Mouse (Mus musculus) frontal cortex, adult (tissue): ENCODE data around the gene Atf7ip.
A peak's percentile ranks its signal among the peaks of the same experiment; 100 is the strongest.
"Not testable (repeated sequence)": the region's sequence is repeated elsewhere in the genome, so short reads cannot be mapped to it uniquely, and the experiment has no call there.

Source experiments
- ATAC-seq: cut with Nextera tagmentation; 2 replicates; pipeline ENCODE4 v1.9.2; 2017; ENCODE audit warnings: mild to moderate bottlenecking, moderate library complexity, mixed read lengths; ENCODE audit not compliant: low TSS enrichment

Gene Atf7ip

DNA sequence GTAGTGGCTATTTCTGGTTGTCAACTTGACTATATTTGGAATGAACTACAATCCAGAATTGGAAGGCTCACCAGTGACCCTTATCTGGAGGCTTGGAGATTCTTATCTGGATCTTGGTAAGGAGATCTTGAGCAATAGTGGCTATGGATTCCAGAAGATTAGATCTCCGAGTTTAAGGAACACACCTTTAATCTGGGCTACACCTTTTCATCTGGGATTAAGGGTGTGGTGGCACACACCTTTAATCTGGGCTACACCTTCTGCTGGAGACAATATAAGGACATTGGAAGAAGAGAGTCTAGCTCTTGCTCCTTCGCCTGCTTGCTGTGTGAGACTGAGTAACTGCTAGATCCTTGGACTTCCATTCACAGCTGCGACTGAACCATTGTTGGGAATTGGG, at the start of gene Atf7ip:
Atf7ip (plus strand) TSS at position 301 of the 400 bp plus-strand sequence.
- ATAC-seq: not testable (repeated sequence)

DNA sequence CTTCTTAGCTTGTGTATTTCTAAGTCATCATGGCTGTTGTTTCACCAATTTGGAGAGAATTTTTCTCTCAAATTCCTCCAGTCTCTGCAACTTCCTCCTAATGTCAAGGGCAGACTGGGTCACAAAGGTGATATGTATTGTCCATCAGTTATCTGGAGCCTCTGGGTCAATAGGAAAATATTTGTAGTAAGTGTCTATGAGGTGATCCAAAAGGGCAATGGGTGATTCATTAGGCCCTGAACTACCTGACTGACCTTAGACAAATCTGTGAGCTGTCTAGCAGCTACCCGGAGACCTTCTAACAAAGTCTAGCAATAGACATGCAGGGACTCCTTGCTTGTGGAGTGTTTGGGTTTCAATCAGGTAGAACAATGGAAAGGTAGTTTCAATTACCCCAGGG, 49.7 kb upstream of the Atf7ip start:
- ATAC-seq: no peak

DNA sequence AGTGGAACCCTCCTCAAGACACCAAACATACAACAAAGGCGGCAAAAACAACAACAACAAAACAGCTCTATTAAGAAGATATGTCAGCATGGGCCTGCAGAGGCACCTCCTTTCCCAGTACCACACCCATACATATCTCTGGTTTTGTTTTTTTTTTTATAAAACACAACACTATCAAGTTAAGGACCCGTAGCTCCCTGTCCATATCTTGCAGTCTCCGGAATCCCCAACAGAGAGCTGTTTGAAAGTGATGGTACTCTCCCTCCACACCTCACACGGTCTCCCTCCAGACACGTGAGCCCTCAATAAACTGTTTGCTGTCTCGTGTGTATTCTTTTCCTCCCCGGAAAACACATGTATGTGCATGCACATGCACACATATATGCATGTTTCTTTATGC, 46.8 kb upstream of the Atf7ip start:
- no peak for ATAC-seq

DNA sequence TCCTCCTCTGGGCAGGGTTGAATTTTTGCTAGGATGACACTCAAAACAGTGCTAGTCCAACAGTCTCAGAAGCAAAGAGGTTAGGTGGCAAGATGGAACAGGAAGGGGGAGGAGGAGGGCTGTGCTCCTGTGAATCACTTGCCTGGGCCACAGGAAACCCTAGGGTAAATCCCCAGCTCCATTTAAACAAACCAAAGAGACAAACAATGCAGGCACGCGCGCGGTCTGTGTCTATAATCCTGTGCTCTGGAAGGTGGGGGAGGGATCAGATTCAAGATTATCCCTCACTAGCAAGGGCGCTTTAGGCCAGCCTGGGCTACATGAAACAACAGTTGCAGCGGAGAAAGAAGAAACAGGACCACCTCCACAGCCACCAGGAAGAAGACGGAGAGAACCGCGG, 42.5 kb upstream of the Atf7ip start:
- ATAC-seq: no peak

DNA sequence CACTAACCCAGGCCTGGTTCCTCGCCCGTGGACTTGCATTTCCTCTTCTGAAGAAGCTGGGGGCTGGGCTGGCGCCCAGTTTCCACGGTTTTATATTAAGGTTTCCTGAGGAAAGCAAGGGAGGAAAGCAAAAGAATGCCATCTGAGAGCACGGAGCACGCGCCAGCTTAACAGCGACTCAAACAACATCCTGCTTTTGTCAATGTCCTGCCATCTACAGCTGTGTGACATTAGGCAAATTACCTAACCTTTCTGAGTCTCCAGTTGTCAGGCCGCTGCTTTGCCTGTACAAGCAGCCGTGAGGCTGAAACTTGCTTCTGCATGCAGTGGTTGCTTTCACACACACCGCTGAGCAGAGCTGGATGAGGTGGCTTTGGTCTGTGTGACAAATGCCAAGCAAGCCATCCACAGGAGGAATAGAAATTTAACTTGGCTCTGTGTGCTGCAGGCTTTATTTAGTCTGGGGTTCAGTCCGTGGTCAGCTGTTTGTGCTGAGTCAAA, 41.8 kb upstream of the Atf7ip start:
- ATAC-seq: peak; percentile 10; the same call in 1 of the 2 replicates

DNA sequence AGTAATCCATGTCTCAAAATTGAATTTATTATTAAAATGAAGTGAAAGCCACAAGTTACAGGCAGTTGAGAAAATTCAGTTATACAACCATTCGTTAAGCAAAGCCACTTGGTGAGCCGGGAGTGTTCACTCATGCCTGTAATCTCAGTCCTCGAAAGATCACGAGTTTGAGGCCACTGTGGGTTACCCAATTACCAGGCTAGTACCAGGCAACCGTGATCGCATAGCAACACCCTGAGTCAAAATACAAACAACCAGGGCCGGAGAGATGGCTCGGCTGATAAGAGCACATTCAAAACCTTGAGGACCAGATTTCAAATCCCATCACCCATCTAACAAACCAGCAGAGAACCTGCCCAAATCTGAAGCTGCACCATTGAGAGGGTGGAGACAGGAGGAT, 40.9 kb upstream of the Atf7ip start:
- no peak for ATAC-seq

DNA sequence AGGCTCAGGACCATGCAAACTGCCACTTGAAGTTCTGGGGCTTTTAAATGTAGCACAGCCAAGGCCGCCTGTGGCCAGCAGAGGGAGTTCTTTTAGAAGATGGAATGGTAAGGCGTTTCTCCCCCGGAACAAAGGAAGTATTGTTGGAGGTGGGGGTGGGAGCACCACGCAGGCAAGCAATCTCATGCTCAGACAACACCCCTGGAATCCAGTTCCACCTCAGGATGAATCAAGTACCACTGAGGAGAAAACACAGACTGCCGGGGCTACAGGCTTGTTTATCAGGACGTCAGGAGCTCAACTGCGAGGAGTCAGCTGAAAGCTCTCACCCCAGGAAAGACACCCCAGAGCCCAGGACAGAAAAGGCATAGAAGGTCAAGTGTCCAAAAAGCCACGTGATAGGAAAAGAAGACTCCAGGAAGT, 40.0 kb upstream of the Atf7ip start:
- ATAC-seq: peak; percentile 27

DNA sequence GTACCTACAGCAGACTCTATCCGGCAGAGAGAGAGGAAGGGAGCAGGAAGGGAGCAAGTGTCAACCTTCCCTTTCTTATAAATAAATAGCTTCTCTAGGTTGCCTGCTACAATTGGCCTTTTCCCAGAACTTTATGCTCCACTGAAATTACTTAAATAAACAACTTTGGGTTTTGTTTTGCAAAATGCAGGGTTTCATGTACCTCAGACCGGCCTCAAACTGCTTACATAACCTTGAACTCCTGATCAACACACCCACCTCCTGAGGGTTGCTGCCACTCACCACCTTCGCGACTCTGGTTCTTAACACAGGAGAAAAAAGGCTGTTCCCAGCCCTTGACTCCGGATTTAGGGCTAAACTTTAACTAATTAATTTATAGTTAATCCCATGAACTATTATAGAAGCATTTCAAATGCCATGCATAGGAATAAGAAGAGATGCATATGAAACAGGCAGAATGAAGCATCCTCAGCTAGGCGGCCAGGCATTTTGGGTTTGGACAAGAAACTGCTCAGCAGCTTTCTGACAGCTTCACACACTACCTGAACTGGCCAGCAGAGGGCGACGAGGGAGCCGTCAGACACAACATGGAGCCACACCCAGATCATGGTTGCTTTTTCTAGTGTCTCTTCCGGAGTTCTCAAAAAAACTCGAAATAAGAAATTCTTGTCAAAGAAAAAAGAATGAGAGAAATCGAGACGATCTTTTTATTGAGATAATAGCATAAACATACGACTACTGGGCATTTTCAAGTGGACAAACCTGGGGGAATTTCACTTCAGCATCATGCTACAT, 38.8 kb upstream of the Atf7ip start:
- ATAC-seq: 0 out of 2 replicates have a peak, but pooled peaks have one; percentile 18

DNA sequence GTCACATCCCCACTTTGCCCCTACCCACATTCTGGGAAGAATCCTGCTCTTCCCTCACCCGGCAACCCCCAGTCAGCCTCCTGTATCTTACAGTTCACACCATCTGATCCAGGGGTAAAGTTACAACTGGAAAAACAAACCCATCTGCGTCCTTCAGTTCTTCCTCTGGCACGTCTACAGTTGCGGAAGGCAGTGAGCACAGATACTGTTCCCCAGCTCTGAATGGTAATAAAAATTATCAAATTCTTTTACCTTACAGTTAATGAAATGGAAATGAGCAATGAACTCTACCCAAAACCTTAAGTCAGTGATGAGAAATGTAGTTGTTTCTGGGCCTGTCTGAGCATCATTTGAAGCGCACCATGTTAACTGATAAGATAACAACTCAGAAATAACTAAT, 38.1 kb upstream of the Atf7ip start:
- ATAC-seq: no peak

DNA sequence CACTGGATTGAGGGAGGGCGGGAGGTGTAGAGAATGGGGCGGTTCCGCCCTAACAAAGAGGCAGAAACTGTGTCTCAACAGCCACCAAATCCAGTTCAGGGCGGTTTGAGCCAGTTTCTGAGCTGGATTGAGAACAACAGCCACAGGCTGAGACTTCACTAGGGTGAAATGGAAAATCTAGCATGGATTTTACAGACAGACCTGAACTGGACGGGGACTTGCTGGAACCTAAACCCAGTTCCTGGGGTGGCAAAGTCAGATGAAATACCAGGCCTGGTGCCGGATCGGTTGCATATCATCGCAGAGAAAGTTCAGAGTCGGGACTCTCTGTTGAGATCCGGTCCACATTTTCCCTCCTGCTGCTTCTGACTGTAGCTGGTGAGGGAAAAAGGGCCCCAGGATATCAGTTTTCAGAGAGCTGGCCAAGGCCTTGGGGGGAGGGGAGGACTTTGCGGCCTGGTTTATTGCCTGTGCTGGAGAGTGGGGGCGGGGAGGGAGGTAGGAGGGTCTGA, 37.5 kb upstream of the Atf7ip start:
- peak; percentile 56 for ATAC-seq

DNA sequence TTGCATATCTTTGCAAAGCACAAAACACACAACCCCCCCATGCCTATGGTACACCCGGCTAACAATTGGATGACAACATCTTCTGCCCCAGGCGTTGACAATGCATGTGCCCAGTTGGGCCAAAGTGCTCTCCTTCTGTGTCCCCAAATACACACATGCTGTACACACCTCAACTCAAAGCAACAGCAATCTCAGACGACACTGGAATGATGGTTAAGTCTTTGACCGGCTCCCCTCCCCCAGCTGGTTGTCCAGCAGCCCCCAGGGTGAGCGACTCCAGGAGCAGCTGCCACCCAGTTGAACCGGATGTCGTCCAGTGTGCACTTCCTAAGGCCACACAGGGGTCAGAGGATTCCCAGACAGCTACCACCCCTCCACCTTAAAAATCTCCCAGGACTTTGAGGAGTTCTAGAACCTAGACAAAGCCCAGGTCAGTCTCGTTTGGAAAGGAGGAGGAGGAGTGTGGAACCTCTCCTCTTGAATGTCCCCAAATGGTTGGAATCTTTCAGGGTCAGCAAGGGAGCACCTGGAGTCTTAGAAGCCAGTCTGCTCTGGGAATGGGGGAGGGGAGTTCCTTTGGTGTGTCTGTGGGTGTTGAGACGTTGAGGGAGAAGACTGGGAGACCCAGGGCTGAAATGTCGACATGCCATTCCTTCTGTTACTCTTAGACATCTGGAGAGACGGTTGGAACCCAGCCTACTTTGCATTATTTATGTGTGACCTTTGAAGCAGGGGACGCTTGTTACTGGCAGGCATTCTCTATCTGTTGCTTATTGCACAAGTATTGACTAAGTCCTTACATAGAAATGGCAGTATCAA, 36.8 kb upstream of the Atf7ip start:
- ATAC-seq: no peak

DNA sequence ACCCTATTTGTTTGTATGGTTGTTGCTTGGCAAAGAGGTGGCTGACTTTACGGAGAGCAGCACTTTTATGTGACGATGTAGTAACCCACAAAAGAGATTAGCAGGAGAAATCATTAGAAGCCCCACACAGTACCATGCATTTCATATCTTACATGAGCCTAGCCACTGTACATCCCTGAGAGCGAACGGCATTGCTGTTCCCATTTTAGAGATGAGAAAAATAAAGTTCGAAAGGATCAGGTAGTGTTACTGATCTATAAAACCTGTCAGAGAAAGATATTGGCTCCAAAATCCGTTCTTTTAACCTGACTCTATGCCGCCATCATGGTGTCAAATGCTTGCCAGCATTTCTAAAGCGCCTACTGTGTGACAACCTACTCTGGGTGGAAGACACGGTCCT, 36.2 kb upstream of the Atf7ip start:
- no peak for ATAC-seq

DNA sequence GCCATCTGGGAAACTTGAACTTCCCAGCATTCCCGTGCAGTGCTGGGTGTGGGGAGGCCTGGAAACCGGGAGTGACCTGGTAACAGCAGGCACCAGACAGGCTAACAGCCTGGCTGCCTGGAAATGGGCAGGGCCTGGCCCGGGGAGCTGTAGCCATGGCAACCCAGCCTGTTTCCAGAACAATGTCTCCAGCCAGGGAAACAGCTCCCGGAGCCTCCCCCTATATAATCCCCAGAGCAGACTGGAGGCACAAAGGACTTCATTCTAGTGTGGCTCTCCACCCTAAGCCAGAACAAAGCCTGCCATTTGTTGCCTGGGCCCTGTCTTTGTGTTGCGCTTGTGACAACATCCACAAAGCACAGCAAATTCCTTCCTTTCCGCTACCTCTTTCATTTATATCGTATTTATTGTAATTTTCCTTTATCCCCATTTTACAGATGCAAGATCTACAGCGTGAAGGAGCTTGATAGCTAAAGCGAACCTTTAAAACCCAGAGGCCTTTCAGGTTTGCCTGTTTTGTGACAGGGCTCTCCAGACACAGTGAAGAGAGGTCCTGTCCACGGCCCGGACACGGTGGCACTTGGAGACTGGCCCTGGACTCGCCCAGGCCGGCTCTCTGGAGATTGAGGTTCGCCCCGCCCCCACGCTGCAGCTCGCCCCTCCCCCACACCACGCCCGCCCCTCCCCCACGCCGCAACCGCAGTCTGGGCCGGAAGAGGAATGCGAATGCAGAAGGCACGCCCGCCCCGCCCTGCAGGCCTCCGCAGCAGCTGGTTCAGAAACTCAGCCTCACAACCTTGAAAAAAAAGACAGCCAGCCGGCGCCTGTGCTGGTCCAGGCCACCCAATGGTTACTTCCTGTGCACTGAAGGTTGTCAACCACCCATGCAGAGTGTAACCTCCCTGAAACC, 35.4 kb upstream of the Atf7ip start:
- peak; percentile 71 for ATAC-seq

DNA sequence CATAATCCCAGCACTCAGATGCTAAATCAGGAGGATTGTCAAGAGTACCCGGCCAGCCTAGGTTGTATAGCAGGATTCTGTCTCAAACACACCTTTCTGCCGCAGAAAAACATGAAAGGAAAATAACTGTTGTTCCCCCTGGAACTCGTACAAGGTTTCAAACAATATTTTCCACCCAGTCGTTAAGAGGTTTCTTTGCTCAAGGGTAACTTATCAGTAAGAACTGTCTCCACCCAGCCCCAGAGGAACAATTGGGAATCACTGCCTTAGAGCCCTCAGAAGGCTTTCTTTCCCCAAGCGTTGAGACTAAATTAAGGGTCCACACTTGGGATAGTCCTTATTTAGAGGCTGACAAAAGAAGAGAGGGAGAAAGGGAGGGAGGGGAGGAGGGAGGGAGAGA, 34.4 kb upstream of the Atf7ip start:
- ATAC-seq: no peak

DNA sequence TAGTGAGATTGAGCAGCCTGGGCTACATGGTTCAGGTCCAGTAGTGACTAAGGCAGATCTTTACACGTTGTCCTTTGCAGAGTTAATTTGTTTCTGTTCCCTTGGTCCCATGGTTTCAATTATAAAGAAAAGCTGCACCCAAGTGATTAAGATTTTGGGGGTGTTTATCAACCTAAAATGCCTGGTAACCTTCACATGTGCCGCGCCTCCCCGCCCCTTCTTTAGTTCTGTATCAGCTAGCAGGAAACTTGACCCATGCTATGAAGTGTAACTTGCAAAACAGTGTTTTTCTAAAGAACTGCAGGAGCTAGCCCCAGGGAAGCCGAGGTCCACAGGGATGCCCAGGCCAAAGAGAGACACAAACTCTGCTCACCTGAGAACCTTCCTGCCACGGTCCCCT, 33.2 kb upstream of the Atf7ip start:
- no peak for ATAC-seq

DNA sequence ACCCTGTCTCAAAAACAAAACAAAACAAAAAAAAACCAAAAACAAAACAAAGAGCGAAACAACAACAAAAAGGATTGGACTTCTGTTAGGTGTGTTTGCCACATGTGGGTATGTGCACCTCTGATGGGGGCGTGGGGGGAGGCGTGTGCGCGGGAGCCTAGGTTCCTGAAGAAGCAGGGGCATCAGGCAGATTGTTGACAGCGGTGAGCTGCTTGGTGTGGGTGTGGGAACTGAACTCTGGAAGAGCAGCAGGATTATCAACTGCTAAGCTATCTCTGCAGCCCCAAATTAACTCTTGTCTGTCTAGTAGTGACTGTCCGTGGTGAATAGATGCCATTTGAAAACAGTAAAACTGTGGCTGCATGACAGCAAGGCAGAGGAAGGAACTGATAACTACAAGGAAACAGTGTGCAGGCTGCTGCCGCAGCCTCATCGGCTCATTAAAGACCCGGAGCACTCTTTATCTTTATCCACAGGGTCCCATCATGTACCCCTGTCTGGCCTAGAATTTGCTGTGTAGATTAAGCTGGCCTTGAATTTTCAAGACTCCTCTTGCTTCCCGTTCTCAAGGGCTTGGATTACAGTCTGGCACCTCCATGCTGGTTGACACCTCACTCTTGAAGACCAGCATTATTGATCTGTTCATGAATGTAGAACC, 32.4 kb upstream of the Atf7ip start:
- no peak for ATAC-seq

DNA sequence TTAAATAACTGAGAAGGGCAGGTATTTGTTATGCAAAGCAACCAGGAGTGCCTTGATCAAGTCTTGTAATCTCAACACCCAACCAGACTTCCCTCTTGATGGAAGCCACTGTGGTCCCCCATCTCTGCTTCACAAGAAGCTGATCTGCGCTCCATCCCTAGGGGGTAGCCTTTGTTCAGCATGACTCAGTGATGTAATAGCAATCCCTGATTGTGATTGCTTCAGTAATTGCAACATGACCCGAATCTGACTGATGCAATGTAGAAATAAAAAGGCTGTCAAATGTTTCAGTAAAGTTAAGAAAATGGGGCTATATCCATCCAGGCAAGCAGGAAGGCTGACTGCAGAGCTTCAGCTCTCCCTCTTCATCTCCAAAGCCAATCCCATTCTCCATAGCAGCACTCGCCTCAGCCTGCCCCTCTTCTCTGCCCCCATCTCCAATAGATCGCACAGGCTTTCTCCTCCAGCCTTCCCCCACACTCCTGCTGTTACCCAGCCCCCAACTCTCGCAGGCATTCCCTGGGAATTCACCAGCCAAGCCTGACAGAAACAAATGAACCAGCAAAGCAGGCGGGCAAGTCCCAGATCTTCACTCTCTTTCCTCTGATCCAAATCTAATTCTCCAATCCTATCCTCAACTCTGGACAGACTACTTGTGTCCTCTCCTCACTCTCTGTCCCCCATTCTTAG, 30.7 kb upstream of the Atf7ip start:
- peak; percentile 64; the same call in 1 of the 2 replicates for ATAC-seq

DNA sequence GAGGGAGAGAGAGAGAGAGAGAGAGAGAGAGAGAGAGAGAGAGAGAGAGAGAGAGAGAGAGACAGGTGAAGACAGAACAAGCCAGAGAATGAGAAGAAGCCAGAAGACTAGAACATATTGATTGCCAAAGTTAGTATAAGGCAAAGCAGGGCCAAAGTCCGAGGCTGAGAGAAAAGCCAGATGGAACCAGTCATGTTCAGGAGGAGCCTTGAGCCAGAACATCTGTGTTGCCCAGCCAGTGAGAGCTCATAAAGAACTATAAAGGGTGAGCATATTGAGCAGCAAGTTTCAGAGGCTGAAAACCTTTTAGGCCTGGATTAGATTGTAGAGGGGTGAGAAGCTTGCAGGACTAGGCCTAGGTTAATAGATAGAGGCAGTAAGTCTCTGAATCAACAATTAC, 28.1 kb upstream of the Atf7ip start:
- ATAC-seq: no peak

DNA sequence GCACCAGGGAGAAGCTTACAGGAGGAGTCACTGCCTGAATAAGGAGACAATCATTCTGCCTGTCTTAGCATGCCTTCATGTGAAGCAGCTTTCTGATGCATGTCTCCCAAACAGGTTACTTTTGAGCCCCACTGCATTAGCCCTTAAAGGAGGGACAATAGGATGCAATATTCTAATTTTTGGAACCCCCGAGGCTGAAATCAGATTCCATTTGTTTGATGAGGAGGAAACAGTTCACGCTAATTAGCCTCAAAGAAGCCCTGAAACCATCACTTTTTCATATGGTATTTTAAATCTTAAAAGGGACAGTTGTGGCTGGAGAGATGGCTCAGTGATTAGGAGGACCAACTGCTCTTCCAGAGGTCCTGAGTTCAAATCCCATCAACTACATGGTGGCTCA, 22.4 kb upstream of the Atf7ip start:
- ATAC-seq: no peak

DNA sequence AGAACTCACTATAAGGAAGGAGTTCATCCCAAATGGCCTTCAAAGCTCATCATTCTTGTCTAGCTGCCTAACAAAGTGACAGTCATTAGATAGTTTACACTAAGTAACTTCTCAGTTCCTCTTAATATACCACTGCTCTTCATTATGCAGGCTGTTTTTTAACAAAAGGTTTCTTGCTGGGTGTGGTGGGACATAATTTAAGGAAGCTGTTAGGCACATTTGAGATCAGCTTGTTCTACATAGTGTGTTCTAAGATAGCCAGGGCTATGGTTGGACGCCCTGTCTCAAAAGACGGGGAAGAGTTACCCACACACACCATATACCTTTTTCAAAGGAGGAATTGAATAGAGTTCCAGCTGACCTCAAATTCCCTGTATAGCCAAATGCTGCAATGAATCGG, 21.9 kb upstream of the Atf7ip start:
- ATAC-seq: no peak
